Mouse (Mus musculus): ENCODE measurements around the gene Ranbp1.

Gene Ranbp1

DNA sequence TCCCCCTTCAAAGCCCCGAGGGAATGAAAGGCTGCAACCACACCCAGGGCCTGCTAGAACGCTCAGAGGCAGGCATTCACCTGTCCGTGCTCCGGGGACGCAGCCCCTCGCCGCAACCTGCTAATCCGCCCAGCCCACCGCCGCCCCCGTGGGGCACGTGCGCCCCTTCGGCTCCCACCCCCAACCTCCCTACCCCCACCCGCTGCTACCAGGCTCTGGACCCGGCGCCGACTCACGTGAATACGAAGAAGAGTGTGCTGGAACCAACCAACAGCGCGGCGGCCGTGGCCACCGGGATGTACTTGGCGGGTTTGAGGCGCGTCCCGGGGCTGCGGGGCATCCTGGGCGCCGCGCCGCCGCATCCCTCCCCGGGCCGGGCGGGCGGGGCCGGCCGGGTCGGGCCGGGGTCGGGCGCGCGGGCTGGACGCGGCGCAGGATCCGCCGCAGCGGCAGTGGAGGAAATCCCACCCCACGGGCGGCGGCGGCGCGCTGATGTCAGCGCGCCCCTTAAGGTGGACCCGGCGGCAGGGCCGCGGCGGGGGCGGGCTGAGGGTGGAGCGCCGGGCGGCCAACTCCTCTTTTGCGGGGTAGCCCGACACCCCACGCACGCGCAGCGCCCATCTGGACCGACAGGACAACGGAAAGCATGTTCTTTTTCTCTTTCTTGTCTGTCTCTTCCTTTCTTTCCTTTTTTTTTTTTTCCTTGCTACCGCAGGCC, 13.7 kb downstream of the Ranbp1 start, which contains the start of gene Zdhhc8:
TSS of gene Zdhhc8 (minus strand) at position 466 of the 718 bp plus-strand sequence.
- peak; percentile 78 for DNase-seq (ENCODE audit: low spot score in 2 of 2)

DNA sequence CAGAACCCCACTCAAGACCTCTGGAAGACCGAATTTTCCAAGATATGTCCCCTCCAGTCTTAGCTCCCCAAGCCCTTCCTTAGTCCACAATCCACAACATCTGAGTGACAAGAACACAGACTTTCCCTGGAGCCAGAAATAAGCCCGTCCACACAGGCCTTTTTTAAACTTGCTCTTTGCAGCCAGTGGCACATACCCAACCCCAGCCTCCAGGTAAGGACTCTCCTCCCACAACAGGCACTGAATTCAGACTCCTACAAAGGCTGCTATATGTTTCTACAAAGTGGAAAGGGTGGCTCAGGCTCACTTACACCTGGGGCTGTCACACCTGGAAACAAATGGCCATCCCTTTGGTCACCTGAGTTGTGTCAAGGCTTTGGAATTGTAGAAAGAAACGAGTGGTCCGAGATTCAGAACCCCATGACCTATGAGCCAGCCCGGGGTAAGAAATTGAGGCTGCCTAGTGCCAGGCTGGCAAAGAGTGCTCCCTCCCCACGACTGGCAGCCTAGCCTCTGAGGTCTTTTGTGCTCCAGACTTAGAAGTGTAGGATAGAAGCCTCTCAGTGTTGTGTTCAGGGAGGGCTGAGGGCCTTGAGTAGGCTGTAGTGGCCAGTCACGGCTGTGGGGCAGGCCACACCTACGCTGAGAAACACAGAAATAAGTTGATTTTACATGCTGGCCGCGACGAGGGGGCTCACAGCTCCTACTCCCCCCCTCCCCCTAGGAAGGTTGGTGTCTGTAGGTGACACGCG, 14.4 kb downstream of the Ranbp1 start:
- no peak for DNase-seq (ENCODE audit: low spot score in 2 of 2)

DNA sequence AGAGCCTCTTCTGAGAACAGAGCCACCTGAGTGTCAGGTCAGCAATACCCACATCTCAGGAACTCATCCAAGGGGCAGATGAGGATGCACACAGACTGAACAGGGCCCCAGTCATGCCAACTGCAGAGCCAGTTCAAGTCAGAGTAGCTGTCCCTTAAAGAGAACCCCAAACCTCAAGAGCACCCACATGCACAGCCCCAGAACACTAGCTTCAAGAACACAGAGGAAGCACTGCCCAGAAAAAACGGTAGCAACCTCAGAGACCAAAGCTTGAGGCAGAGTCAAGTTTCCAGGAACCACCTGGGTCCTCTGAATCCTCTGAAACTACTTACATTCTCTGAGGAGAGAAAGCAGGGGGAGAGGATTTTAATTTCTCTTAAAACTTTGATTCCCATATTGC, 15.1 kb downstream of the Ranbp1 start:
- no peak for DNase-seq (ENCODE audit: low spot score in 2 of 2)

GRCm38 (mm10) chr16:18231451-18231850, 17.1 kb downstream of the Ranbp1 start:
- DNase-seq (ENCODE audit: low spot score in 2 of 2): no peak

DNA sequence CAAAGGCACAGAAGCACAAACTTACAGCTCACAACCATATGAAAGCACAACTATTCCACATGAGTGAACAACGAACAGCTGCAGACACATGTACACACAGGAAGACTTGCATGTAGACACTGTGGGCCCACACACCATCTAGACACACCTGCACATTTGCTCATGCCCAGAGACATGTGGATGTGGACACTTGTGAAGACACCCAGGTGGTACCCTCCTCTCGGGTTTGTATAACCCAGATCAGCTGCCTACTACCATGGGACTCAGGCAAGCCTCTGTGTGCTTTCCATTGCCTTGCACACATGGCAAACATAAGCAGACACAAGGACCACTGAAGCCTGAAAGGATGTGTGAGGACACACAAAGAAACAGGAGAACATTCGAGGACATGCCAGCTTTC, 17.5 kb downstream of the Ranbp1 start:
- no peak for DNase-seq (ENCODE audit: low spot score in 2 of 2)

DNA sequence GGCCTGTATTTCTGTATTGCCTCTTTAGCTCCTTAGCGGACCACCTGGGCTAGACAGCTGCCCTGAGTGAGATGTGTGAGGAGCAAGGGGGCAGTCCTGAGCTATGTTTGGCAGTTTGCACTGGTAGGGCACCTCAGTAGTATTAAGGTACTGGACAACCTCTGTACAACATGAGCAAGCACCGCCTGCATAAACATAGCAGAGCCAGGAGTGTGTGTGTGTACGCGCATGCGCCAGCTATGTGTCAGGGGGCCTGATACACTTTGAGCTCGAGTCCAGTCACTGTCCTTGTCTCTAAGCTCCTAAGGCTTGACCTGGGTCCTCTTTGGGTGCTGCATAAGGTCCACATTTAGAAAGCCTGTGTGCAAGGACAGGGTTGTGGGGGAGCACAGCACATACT, 17.9 kb downstream of the Ranbp1 start:
- DNase-seq (ENCODE audit: low spot score in 2 of 2): no peak

DNA sequence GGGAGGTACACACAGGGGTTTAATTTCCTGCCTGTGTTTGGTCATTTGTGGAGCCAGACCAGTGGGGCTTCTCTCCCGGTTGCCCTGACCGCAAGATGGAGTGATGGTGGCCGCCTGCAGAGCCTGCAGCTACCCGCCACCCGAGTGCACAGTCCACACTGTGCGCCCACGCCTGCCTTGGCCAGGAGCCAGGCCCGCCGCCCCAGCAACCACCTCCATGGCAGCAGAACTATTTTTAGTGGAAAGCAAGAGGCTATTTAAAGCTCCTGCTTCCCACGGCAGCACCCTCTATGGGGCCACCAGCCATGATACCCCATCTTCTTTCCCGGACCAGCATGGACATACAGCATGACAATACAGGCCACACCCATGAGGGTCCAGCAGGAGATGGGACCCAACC, 18.9 kb downstream of the Ranbp1 start:
- DNase-seq (ENCODE audit: low spot score in 2 of 2): peak; percentile 89 to 92

GRCm38 (mm10) chr16:18228856-18229255, 19.7 kb downstream of the Ranbp1 start:
- DNase-seq (ENCODE audit: low spot score in 2 of 2): no peak

DNA sequence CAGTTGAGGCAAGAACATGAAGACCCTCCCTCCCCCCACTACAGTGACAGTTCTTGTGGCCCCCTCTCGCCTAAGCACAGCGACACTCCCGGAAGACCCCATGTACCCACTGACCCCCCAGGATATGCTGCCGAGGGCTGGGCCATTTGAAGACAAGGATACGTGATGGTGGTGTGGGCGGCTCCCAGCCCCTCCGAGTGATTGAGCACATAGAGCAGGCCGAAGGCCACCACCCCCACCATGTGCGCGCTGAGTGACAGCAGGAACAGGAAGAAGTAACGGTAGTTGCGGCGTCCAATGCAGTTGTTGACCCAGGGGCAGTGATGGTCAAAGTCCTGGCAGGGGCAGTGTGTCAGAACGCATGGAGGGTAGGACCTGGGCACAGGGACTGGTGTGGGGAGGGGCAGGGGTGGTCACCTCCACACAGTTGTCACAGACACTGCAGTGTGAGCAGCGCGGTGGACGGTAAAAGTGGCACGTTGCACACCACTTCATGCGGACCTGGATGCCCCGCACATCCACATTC, 20.6 kb downstream of the Ranbp1 start:
- DNase-seq (ENCODE audit: low spot score in 2 of 2): no peak

- DNase-seq (ENCODE audit: low spot score in 2 of 2): no peak
These were observed 21.3 kb downstream of the Ranbp1 start for GRCm38 (mm10) chr16:18227187-18227586.

DNA sequence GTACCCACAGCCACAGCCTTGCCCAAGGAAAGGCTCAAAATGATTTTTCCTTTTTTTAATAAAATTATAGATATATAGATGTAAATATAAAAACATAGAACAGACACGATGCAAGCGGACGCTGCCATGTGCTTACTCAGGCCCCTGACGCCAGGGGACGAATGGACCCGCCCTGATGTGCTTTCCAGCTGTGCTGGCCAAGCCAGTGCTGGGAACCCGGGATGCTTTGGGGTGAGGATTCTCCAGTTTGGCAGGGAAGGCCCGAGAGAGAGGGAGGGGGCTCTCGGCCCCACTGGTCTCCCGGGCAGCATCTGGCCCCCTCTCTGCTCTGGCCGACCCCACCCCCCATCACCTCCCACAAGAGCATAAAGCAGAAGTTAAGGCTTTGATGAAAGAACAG, 26.3 kb downstream of the Ranbp1 start:
- DNase-seq (ENCODE audit: low spot score in 2 of 2): no peak

DNA sequence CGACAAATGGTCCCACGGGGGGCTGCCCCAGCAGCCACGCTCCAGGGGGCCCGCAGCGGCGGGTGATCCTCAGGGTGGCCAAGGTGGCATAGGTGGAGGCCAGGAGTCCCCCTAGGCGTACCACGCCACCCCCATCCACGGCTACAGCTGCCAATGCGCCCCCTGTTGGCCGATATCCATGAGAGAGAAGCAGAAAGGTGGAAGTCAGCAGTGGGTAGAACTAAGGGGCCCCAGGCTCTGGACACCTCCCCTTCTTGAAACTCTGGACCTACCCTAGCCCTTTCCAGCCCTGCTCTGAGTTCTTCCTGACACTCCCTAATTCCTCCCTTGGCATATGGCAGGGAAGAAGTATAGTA, 27.0 kb downstream of the Ranbp1 start:
- no peak for DNase-seq (ENCODE audit: low spot score in 2 of 2)

DNA sequence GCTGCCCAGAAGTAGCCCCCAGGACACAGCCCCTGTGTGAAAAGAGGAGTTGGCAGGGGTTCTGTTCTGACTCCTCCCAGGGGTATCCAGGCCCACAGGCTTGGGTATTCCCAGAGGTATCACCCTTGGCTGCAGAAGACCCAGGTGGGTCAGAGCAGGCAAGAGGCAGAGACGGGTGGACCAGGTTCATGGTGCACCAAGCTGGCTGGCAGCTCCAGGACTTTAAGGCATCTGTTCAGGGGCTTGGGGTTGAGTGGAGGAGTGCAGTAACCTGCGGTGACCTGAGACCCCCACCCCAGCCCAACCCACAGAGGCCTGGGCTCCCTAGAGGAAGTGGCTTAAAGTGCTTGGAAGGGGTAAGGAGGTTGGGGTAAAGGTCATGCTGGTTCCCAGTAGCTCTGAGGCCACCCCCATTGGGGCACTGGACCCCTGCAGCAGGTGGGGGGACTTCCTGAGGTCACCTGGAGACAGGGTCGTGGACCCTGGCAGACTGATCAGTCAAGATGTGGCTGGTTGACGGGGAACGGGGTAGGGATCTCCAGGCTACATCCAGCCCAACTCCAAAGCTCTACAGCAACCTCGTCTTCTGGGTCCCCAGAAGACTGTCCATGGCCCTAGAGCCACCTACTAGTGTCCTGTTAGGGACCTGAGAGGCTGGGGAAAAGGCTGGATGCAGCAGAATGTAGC, 27.5 kb downstream of the Ranbp1 start:
- DNase-seq (ENCODE audit: low spot score in 2 of 2): no peak

GRCm38 (mm10) chr16:18220001-18220400, 28.5 kb downstream of the Ranbp1 start:
- DNase-seq (ENCODE audit: low spot score in 2 of 2): no peak

DNA sequence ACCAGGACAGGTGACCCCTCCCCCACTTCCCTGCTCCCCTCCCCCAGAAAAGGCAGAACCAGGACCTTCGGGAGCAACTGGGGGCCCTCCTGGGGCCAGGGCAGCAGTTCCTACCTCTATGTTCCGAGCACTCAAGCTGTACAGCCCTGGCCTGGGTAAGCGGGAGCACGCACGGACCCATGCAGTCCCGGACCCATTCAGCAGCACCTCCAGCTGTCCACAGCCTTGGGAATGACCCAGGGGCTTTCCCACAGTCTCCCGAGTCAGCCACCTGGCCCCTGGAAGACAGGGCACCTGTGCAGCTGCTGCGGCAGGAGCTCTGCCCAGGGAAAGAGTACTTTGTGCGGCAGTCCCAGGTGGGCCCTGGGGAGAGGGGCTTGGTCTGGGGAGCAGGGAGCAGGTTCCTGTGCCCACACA, 29.9 kb downstream of the Ranbp1 start:
- DNase-seq (ENCODE audit: low spot score in 2 of 2): no peak

GRCm38 (mm10) chr16:18217579-18217978, 31.0 kb downstream of the Ranbp1 start, which contains the start of gene Ccdc188:
Gene Ccdc188, plus strand, starts transcription at chr16:18217879.
- no peak for DNase-seq (ENCODE audit: low spot score in 2 of 2)

- no peak for DNase-seq (ENCODE audit: low spot score in 2 of 2)
These were observed 33.7 kb downstream of the Ranbp1 start for GRCm38 (mm10) chr16:18214858-18215257.

DNA sequence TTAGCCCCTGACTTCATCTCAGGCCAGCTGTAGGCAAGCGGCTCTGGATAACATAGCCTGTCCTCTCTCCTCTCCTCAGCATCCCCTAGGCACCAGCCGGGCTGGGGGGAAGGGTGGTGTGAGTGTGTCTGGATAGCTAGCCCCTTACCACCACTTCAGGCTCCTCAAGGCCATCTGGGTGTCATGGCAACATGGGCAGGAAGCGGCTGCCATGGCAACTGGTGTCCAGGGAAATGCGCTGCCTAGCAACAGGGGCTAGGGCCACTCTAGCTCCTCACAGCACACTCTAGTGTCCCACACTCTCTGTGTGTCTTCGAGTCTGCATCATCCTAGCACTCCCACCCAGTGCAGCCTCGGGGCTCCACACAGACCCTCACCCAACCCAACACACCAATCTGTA, 34.8 kb downstream of the Ranbp1 start:
- DNase-seq (ENCODE audit: low spot score in 2 of 2): peak; percentile 70 to 78

GRCm38 (mm10) chr16:18211417-18212171, 36.9 kb downstream of the Ranbp1 start:
- peak; percentile 86 for DNase-seq (ENCODE audit: low spot score in 2 of 2)

- DNase-seq (ENCODE audit: low spot score in 2 of 2): no peak
These were observed 37.7 kb downstream of the Ranbp1 start for GRCm38 (mm10) chr16:18210701-18211416.
